Comparison of ENCODE assay signal across 16 mouse cellular contexts in genomic region chr5:111532446-111533035, GRCm38 (mm10).
DNase-seq lines count a peak whose midpoint lies in the region; ATAC-seq lines count a peak whose summit lies in the region.
"Had no signal": no experiment of that assay in that cellular context is flagged by ENCODE, and none has a peak within 500 bp of the region (broad histone marks: within the 10 kb centered on the region; RNA-seq: fewer than 3 reads in every experiment).

No protein-coding gene starts in this region.

- intact Hi-C loops in heart, postnatal 14 days (cut with DNase I) = no loop called here

- no peak for ATAC-seq in neural tube, embryonic 15.5 days (ENCODE audit: low FRiP score)
- ATAC-seq: inflammation-experienced regulatory T-cells, adult 6 months had no signal

- no peak overlapping the region for H3K4me3 ChIP-seq in neural tube, embryonic 15.5 days (replicated peaks)
- H3K4me3 ChIP-seq: erythroblast, embryonic 14.5 days; megakaryocyte, embryonic 14.5 days had no signal

- H3K36me3 ChIP-seq in neural tube, embryonic 15.5 days = no peaks in the 10 kb centered on the region

- H3K9ac ChIP-seq in neural tube, embryonic 15.5 days (replicated peaks) = no peak overlapping the region
- H3K9ac ChIP-seq: lung, embryonic 14.5 days had no signal

- peaks cover 41% of the 10 kb centered on the region for H3K4me1 ChIP-seq in neural tube, embryonic 15.5 days

- peak; percentile 42 for DNase-seq in heart, adult 8-10 months (ENCODE audit: low spot score)
- DNase-seq in heart, postnatal 14 days = no peak
- DNase-seq in brain, adult 2 months (ENCODE audit: low read depth, low spot score) = peak; percentile 70
- peak; percentile 75 to 82 for DNase-seq in cerebellum, postnatal 10 days
- DNase-seq in gonadal fat pad, adult 2 months (ENCODE audit: low read depth) = peak; percentile 20
- no peak for DNase-seq in T-cell, adult 2 months (ENCODE audit: low spot score)
- DNase-seq: embryo, embryonic 11 days; kidney, postnatal 10 days; liver; lung, embryonic 14.5 days; right cerebral cortex, postnatal 4 days; thymus, postnatal 36 days had no signal

- H3K27me3 ChIP-seq in neural tube, embryonic 15.5 days (replicated peaks) = peaks cover 12% of the 10 kb centered on the region; the same call in 1 of the 2 replicates

- no peaks in the 10 kb centered on the region for H3K9me3 ChIP-seq in neural tube, embryonic 15.5 days (replicated peaks)
- H3K9me3 ChIP-seq: megakaryocyte, embryonic 14.5 days had no signal

- 63% methylated on average over 9 of the region's 9 CpGs for WGBS in neural tube, embryonic 15.5 days

- H3K4me2 ChIP-seq in neural tube, embryonic 15.5 days = no peak overlapping the region
- H3K4me2 ChIP-seq: lung, embryonic 14.5 days had no signal

- H3K27ac ChIP-seq in neural tube, embryonic 15.5 days (replicated peaks) = no peak overlapping the region

Comparison
In these comparisons a context has a peak if more than half of its experiments do, and no peak if none do; other contexts are left out.
1. DNase-seq: peak in heart, adult 8-10 months (single experiment), brain, adult 2 months (single experiment), cerebellum, postnatal 10 days (2 of 2) and gonadal fat pad, adult 2 months (single experiment); none in heart, postnatal 14 days (0 of 2) and T-cell, adult 2 months (single experiment).